Mouse (Mus musculus): ENCODE data around the gene Hspb11. TPM values are rescaled to one million over a fixed set of nuclear protein-coding genes. Genes with fewer than 3 reads are reported as not detected.

Gene Hspb11
- polyA plus RNA-seq, 1 experiment from 2014 or later, result 24.6 TPM

Other genes starting within 250 kb of the Hspb11 start
- 129 and 136 TPM in 2 replicates for gene Mrpl37, start 186.7 kb upstream of the Hspb11 start, polyA plus RNA-seq (2016; fragmentation: Nextera tagmentation; extraction: Ambion mirVana)
- 8.1 and 10.4 TPM in 2 replicates for gene Cyb5rl, start 186.6 kb upstream of the Hspb11 start, polyA plus RNA-seq (2016; fragmentation: Nextera tagmentation; extraction: Ambion mirVana)
- gene Cdcp2, start 156.7 kb upstream of the Hspb11 start, polyA plus RNA-seq (2016; fragmentation: Nextera tagmentation; extraction: Ambion mirVana), result 0.21 and 0.22 TPM in 2 replicates
- 266 and 281 TPM in 2 replicates for gene Tmem59, start 75.2 kb upstream of the Hspb11 start, polyA plus RNA-seq (2016; fragmentation: Nextera tagmentation; extraction: Ambion mirVana)
- gene Tceanc2, start 74.5 kb upstream of the Hspb11 start, polyA plus RNA-seq (2016; fragmentation: Nextera tagmentation; extraction: Ambion mirVana), result 20.7 and 42.7 TPM in 2 replicates
- gene Ldlrad1, start 44.4 kb upstream of the Hspb11 start, polyA plus RNA-seq (2016; fragmentation: Nextera tagmentation; extraction: Ambion mirVana), result not detected in 2 replicates
- gene Lrrc42, start 61 bp upstream of the Hspb11 start, polyA plus RNA-seq (2016; fragmentation: Nextera tagmentation; extraction: Ambion mirVana), result 80.0 and 83.3 TPM in 2 replicates
- not detected in 2 replicates for gene Dio1, start 53.6 kb downstream of the Hspb11 start, polyA plus RNA-seq (2016; fragmentation: Nextera tagmentation; extraction: Ambion mirVana)
- 39.5 and 40.6 TPM in 2 replicates for gene Yipf1, start 60.8 kb downstream of the Hspb11 start, polyA plus RNA-seq (2016; fragmentation: Nextera tagmentation; extraction: Ambion mirVana)
- 51.5 and 56.1 TPM in 2 replicates for gene Ndc1, start 114.2 kb downstream of the Hspb11 start, polyA plus RNA-seq (2016; fragmentation: Nextera tagmentation; extraction: Ambion mirVana)
- gene Glis1, start 181.0 kb downstream of the Hspb11 start, polyA plus RNA-seq (2016; fragmentation: Nextera tagmentation; extraction: Ambion mirVana), result 3.7 and 7.3 TPM in 2 replicates

Measured in embryonic facial prominence, embryonic 10.5 days (tissue).